Mouse (Mus musculus): ENCODE measurements at regions not wholly inside any gene's neighbourhood (a gene's known extent, or its start where the extent isn't known, plus 50 kb on each side); places are given as distances from the start of the nearest gene placed in this dataset.

DNA sequence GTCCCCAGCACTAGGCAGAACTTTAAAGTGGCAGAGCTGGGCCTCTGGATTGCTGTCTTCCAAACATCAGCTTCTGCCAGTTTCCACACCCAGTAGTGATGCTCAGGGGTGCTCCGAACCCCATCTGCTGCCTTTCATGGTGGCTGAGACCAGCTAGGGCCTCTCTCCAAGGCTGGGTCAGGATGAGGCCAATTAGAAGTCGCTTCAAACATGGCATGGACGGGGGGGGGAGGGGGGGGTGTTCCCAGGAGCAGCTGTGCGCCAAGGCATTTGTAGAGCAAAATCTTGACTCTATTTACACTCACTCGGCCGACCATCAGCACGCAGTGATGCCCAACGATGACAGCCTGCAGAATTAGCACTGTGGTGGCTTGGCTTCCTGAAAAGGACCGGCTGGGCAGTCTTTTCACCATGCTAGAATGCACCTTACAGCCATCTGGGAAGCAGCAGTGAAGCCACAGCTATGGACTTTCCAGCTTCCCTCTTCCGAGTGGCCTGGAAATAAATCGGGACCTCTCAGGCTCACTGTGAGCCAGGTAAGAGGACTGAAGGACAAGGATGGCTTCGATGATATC lies 73.7 kb upstream of the Msx1 start:
- no peak for DNase-seq (ENCODE audit: low read depth, low spot score)

DNA sequence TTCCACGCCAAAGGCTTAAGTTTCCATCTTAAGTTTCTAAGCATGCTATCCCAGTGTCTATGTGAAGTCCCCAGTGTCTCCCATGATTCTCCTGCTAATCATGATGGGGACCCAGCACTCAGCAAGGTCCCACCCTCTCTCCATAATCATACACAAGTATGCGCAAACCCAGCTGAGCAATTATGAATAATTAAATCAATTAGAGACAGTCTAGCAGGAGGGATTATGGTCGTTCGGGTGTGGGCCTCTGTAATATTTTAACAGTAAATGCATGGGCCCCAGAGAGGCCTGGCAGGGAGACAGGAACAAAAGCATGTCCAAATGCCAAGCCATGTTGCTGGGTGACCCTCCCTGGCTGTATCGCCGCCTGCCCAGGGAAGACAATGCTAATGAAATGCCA lies 73.1 kb upstream of the Msx1 start:
- no peak for DNase-seq (ENCODE audit: low read depth, low spot score)

DNA sequence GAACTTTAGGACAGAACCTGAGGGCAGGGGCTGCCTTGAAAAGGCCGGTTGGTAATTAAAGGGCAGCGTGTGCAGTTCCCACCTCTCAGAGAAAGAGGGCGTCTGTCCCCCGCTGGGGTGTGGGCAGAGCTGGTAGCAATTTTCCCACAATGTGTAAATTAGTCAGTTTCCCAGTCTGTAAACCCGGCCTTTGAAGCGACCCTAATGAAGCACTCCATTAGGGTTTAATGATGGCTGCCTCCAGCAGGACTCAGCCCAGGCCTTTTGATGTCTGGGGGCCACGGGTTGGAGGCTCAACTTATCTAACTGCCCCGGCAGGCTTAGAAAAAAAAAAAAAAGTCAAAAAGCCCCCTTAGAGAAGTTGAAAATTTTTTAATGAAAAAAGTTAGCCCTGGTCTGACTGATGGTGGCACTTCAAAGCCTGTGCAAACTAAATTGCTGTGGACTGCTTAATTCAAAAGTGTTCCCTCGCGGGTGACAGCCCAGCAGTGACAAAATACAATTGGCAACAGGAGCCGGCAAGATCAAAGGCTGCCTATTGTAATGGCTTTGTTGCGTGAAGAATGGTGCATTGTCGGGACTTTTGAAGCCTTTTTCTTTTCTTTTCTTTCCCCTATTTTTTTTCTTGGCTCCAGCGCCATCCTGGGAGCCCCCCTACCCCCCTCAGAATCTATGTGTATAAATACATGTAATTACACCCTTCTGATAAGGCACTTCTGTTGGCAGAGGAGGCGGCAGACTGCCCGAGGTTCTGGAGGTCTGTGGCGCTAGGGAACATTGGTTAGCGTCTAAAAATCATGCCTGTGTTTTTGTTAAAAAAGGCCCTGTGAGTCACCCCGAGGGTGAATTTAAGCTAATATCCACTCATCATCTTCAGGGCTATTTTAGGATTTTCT lies 71.3 kb upstream of the Msx1 start:
- peak; percentile 34 for DNase-seq (ENCODE audit: low read depth, low spot score)

DNA sequence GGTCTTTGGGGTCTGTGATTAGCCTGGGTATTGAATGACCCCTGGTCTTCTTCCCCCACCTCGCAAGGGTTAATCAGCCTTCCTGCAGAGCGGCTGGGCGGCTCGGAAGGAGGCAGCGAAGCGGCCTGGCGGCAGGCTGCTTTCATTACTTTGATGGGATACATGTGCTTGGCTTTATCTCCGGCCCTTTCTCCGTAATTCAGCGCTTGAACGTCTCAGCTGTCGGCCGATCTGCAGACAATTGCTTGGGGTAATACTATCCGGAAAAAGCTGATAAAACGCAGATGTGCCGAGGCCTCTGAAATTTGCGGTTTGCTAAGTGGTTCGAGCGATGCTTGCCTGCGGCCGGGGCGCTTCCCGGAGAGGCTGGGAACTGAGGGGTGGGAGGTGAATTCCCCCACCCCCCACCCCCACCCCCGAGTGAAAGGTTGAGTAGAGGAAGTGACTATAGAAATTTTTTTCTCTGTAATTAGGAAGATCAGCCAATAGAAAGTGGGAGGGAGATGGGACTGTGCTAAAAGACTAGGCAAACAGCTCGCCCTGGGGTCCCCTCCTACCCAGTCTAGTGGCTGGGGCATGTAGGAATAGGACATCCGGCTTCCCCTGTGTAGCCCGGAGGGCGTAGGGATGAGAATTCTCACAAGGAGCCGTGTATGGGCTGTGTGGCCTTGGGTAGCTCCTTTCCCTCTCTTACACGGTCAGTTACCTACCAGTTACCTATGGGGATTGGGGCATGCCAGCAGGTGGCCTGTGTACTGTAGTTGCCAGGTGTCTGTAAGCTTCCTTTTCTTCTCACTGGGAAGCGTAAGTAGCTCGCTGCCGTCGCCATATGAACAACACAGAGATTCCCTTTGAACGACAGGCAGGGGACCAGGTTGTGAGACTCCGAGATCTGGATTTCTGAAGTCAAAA lies 69.5 kb upstream of the Msx1 start:
- no peak for DNase-seq (ENCODE audit: low read depth, low spot score)

DNA sequence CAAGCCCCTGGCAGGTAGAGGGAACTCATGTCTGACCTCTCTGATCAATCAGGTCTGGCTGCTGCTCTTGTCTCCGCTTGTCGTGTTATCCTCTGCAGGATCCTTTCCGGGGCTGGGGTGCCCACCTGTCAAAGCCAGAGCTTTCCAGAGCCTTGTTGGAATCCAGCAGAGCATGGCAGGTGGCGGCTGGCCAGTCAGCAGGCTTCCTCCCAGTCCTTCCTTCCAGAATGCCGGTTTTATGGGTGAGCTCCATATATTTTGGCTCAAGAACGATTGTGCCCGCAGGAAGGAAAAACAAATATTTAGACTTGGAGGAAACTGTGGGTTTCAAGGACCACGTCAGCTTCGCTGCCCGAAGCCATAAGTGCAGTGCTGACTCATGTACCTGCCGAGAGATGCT lies 66.3 kb upstream of the Msx1 start:
- DNase-seq (ENCODE audit: low read depth, low spot score) = no peak

DNA sequence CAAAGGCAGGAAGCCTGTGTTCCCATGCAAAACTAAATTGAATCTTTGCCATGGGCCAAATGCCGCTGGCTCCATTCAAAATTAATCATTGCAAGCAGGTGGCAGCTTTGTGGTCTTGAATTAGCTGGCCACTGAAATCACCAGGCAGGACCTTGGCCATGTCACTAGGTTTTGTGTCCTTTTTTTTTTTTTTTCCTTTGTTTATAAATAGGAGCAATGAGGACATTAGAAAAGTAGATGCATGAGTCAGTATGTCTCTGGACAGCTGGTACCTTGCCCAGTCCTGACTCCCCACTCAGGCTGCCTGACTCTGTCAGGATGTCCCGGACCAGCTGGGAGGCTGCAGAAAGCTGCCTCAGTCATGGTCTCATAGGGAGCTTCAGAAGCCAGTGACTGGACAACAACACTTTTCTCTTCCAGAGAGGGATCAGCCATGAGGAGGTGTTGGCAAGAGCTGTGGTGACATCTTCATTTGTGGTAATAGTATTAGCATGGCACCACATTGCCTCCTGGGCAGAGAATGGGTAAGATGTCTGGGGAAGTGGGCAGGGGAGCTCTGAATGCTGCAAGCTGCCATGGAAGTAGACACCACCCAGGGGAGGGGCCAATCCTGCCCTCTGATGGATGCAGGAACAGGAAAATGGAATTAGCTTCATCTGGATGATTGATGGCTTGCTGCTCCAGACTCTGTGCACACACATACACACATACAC lies 55.4 kb upstream of the Msx1 start:
- DNase-seq (ENCODE audit: low read depth, low spot score) = no peak

DNA sequence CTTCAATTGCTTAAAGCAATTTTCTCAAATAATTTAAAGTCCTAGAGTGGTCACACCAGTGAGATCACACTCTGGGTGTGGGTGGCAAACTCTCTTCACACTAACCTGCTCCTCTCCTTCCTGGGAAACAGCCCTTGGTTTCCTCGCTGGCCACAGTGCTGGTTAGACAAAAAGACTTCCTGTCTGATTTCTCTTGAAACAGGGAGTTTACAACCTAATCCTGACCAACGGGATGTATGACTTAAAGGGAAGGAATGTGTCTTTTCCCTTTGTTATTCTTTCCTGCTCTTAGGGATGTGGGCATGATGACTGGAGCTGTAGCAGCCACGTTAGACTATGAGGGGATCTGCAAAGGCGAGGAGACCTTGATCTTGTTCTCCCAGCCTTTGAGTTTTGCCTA lies 51.9 kb upstream of the Msx1 start:
- DNase-seq (ENCODE audit: low read depth, low spot score) = no peak

DNA sequence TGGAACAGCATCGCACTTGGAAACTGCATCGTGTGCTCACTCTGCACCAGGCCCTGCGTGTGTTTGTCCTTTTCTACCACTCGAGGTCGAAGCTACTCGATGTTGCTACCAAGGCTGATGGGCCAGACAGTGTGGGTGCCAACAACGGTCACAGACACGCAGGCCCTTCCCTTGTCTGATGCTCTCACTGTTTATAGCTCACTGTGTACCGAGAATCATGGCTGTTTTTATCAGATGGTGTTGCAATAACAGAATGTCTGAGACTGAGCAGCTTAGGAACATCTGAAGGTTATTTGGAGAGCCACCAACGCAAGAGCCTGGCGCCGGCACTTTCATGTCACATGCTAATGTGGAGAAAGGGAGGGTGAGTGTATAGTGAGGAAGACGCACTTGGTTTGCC lies 51.1 kb upstream of the Msx1 start:
- no peak for DNase-seq (ENCODE audit: low read depth, low spot score)

DNA sequence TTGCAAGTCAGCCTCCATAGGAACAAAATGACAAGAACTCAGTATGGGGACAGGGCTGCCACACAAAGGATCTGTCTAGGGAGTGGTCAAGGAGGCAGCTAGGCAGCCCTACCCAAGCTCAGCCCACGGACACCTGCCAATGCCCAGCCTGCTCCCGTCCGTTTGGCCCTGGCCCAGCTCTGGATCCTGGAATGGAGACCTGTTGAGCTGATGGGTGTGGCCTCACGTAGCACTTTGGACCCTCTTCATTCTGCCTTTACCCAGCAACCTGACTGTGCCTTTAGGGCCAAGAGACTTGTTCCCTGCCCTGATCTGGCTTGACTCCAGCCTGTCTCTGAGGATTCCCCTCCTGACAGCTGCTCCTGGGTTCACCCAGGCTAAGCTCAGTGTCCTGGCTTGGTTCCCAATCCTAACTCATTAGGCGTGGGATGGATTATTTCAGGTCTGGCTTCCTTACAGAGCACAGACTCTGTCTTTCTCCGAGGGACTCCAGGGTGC lies 50.5 kb upstream of the Msx1 start:
- DNase-seq (ENCODE audit: low read depth, low spot score) = no peak

All from brain, embryonic 18.5 days (tissue).